Mouse (Mus musculus) cortical plate, adult 2 months (tissue): ENCODE data around the gene Ech1.

ENCODE experiments used
- CTCF ChIP-seq: fragments of 200-500 bp; IDR thresholded peaks from 2 replicates; pipeline ENCODE4 v1.5.1; 2011; ENCODE audit warnings: mild to moderate bottlenecking, control low read depth, low read length; ENCODE audit not compliant: insufficient read depth; ENCODE audit errors: extremely low read depth
- POLR2A ChIP-seq: fragments of 200-500 bp; IDR thresholded peaks from 2 replicates; pipeline ENCODE4 v1.6.1; 2011; ENCODE audit warnings: mild to moderate bottlenecking, low read length, control low read depth; ENCODE audit not compliant: insufficient read depth; ENCODE audit errors: extremely low read depth

DNA sequence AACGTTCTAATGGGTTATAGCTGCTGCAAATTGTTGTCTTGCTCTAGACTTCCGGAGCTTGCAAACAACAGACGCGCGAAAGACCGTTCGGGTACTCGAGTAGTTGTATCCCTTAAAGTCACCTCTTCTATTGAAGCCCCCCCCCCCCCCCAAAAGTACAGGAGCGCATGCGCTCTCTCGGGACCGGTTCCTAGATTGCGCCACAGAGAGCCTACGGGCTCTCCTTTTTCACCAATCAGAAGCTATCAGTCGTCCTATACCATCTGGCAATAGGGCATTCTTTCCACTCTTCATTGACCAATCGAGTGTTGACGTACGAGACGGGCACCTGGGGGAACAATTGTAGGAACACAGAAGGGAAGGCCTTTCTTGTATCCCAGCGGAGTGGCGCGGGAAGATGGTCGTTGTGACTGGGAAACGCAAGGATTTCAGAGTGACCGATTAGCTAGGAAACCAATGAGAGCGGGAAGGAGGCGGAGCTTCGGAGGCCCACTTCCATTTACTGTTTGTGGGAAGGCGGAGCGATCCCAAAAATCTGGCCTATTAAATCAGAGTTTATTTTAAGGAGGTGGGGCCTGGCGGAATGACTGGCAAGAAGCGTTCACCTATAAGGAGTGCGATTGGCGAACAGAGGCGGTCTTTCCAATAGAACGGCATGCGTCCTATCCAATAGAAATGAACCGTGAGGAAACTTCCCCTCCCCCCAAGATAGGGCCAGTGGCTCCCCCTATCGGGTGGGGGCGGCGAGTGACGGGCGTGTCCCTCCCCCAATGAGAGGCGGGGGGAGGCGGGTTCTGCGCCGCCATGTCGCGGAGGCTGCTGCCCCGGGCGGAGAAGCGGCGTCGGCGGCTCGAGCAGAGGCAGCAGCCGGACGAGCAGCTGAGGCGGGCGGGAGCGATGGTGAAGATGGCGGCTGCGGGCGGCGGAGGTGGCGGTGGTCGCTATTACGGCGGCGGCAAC is 14.6 kb upstream of the Ech1 start:
- TF ChIP-seq CTCF (no peak), POLR2A (peak; percentile 97)
